Mouse (Mus musculus) embryonic facial prominence, embryonic 12.5 days (tissue): ENCODE data around the gene Macrod2. TPM values are rescaled to one million over a fixed set of nuclear protein-coding genes. Genes with fewer than 3 reads are reported as not detected.

Experiments used
- ATAC-seq: fragments of 200-750 bp; cut with Nextera tagmentation; 2 replicates; pipeline ENCODE4 v1.8.0; 2017; ENCODE audit not compliant: insufficient number of reproducible peaks, insufficient read depth, low FRiP score, low TSS enrichment
- H3K27ac ChIP-seq: fragments of 300-500 bp; sonication (generic); 2 replicates; pipeline ENCODE4 v1.5.1; 2016; ENCODE audit warnings: mild to moderate bottlenecking
- H3K27me3 ChIP-seq: fragments of 300-500 bp; sonication (generic); 2 replicates; pipeline ENCODE4 v1.6.1; 2016; ENCODE audit warnings: mild to moderate bottlenecking, moderate library complexity
- H3K36me3 ChIP-seq: fragments of 300-500 bp; sonication (generic); 2 replicates; pipeline ENCODE4 v1.6.1; 2016; ENCODE audit warnings: mild to moderate bottlenecking
- H3K4me1 ChIP-seq: fragments of 300-500 bp; sonication (generic); 2 replicates; pipeline ENCODE4 v1.6.1; 2016
- H3K4me2 ChIP-seq: fragments of 300-500 bp; sonication (generic); replicated peaks from 2 replicates; pipeline ENCODE4 v1.6.1; 2016; ENCODE audit warnings: mild to moderate bottlenecking, moderate library complexity
- H3K4me3 ChIP-seq: fragments of 300-500 bp; sonication (generic); 2 replicates; pipeline ENCODE4 v1.5.1; 2016; ENCODE audit warnings: mild to moderate bottlenecking
- H3K9ac ChIP-seq: fragments of 300-500 bp; sonication (generic); 2 replicates; pipeline ENCODE4 v1.6.1; 2016; ENCODE audit warnings: mild to moderate bottlenecking, moderate library complexity
- H3K9me3 ChIP-seq: fragments of 300-500 bp; sonication (generic); 2 replicates; pipeline ENCODE4 v1.6.1; 2016; ENCODE audit warnings: mild to moderate bottlenecking, moderate library complexity
- WGBS: fragments of 180-500 bp; shearing (Covaris S2); methylation state at CpG from one replicate; pipeline ENCODE4 v1.1.7; 2016; 5-methylcytosine and 5-hydroxymethylcytosine counted together
- polyA plus RNA-seq: library from polyadenylated mRNA; unstranded; fragments of >200 nt; fragmentation: Nextera tagmentation; extraction: Ambion mirVana; gene quantifications from 2 replicates; pipeline ENCODE4 v1.2.1, GENCODE M21; 2016

Macrod2 gene
- polyA plus RNA-seq, 1 experiment from 2014 or later, result 39.6 TPM

DNA sequence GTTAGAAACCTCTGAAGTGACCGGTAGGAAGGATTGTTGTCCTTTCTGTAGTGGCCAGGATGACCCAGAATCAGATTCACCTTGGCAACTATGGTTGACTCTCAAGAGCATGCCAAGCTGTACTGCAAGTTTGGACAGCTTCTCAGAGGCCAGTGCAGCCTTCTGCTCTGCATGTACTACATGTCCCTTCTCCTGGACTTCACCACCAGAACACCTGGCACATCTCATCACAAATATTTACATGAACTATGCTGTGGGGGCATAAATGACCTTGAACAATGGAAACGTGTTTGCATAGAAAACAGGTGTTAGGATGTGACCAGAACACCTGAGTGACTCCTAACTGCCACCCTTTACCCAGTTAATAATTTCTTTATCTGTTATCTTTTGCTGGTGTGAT is 957.5 kb downstream of the Macrod2 start:
- 67% methylated on average over 2 of the region's 2 CpGs for WGBS
- no peaks in the 10 kb centered on the region for H3K36me3 ChIP-seq
- H3K27me3 ChIP-seq, result no peaks in the 10 kb centered on the region
- no peak for ATAC-seq
- H3K4me1 ChIP-seq, result no peaks in the 10 kb centered on the region
- no peak overlapping the region for H3K9ac ChIP-seq
- H3K4me3 ChIP-seq, result no peak overlapping the region
- no peak overlapping the region for H3K4me2 ChIP-seq
- no peaks in the 10 kb centered on the region for H3K9me3 ChIP-seq
- no peak overlapping the region for H3K27ac ChIP-seq

DNA sequence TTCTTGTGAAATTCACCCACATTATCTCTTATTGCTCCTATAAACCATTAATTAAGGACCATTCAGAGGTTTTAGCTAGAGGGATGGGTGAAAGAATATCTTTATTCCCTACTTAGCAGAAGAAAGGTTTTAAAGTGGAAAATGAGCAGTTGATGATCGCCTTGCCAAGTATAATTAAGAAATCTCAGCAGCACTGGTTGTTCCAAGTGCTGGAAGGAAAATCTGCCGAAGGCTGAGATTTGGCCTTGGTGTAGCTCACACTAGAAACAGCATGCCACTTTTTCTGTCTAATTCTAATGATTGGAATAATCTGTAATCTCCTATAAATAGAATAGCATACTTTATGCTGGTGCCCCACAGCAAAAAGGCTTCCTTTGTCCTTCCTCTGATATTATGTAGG is 993.5 kb downstream of the Macrod2 start:
- WGBS, result 80% methylated on average over 2 of the region's 2 CpGs
- Histone ChIP-seq H3K9me3 (no peaks in the 10 kb centered on the region), H3K36me3 (no peaks in the 10 kb centered on the region), H3K4me1 (0 out of 2 replicates have a peak, but pooled peaks cover 8% of the 10 kb centered on the region), H3K27me3 (no peaks in the 10 kb centered on the region), H3K4me2 (no peak overlapping the region), H3K9ac (no peak overlapping the region), H3K4me3 (no peak overlapping the region), H3K27ac (no peak overlapping the region)
- ATAC-seq, result no peak

DNA sequence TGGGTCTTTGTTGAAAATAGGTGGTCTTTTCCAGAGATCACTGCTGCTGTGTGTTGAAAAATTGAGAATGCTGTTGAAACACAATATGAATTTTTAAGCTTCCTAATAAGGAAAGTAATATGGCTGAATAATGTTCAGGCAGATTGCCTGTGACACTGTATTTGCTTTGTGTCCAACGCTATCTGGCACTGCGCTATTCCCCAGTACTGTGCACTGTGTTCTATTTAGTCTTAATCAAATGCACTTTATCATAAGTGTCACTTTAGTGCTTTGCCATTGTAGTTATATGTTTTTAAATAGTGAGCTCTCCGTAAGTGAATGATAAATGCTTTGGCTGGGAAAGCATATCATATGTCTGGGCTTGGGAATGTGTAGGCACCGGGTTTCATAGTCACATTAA is 996.1 kb downstream of the Macrod2 start:
- H3K27me3 ChIP-seq, result no peaks in the 10 kb centered on the region
- H3K9me3 ChIP-seq, result no peaks in the 10 kb centered on the region
- no peak for ATAC-seq
- H3K36me3 ChIP-seq, result no peaks in the 10 kb centered on the region
- H3K27ac ChIP-seq, result no peak overlapping the region
- 71% methylated on average over 4 of the region's 4 CpGs for WGBS
- H3K4me3 ChIP-seq, result no peak overlapping the region
- H3K9ac ChIP-seq, result no peak overlapping the region
- no peak overlapping the region for H3K4me2 ChIP-seq
- 0 out of 2 replicates have a peak, but pooled peaks cover 8% of the 10 kb centered on the region for H3K4me1 ChIP-seq

DNA sequence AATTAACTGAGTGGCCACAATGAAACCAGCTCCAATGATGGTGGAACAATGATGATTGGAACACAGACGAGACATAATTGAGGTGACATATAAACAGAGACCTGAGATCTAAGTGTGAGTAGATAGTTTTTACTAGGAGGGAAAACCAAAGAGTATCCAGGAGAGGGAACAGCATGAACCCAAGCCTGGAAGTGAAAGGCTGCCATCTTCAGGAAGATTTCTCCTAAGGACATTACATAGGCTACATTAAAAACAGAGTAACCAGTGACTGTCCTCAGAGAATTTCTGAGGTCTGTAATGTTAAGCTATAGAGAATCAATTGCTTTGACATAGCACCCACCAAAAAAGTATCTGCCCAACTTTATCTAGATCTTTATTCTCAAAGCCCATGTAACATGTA is 999.7 kb downstream of the Macrod2 start:
- Histone ChIP-seq H3K4me2 (no peak overlapping the region), H3K4me1 (0 out of 2 replicates have a peak, but pooled peaks cover 8% of the 10 kb centered on the region), H3K9me3 (no peaks in the 10 kb centered on the region), H3K36me3 (no peaks in the 10 kb centered on the region), H3K27me3 (no peaks in the 10 kb centered on the region), H3K4me3 (no peak overlapping the region), H3K9ac (no peak overlapping the region), H3K27ac (no peak overlapping the region)
- WGBS, result 52% methylated on average over 1 of the region's 1 CpGs
- no peak for ATAC-seq

DNA sequence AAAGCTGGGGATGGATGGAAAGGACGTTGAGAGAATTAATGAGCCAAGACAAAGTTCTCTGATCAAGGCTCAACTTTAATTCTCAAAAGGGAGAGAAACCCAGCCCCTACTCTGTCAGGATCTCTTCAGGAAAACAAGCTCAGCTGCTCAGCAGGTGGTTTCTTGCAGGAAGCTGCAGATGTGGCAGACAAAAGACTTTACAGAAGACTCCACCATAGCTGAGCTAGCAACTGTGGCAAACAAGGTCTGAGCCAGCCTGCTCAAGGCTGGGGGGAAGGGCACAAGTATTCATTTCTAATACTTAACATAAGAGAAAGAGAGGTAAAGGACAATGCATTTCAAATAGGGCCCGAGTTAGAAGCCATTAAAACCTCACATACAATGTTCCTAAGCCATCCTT is 1013.7 kb downstream of the Macrod2 start:
- no peak overlapping the region for H3K27ac ChIP-seq
- H3K36me3 ChIP-seq, result no peaks in the 10 kb centered on the region
- WGBS, result 24% methylated on average over 2 of the region's 2 CpGs
- no peak overlapping the region for H3K9ac ChIP-seq
- no peaks in the 10 kb centered on the region for H3K4me1 ChIP-seq
- H3K4me2 ChIP-seq, result no peak overlapping the region
- no peak for ATAC-seq
- H3K9me3 ChIP-seq, result no peaks in the 10 kb centered on the region
- no peak overlapping the region for H3K4me3 ChIP-seq
- no peaks in the 10 kb centered on the region for H3K27me3 ChIP-seq

DNA sequence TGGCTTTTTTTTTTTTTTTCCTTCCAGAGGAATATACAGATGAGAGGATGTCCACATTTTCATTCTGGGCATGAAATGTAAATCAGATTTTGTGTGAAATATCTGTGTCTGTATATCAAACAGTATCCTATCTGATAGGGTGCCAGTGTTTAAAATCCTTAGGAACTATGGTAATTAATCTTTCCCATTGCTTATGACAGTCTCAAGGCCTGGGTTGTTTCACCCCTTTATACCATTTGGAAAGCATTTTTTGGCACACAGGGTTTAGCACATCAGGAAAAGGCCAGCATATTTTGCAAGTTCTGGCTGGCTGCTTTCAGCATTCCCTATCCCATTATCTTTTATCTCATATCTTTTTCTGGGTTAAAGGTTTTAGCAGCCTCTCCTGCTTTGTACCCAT is 1021.3 kb downstream of the Macrod2 start:
- H3K4me1 ChIP-seq, result no peaks in the 10 kb centered on the region
- no peaks in the 10 kb centered on the region for H3K27me3 ChIP-seq
- no peak overlapping the region for H3K27ac ChIP-seq
- no peaks in the 10 kb centered on the region for H3K9me3 ChIP-seq
- H3K36me3 ChIP-seq, result no peaks in the 10 kb centered on the region
- H3K4me3 ChIP-seq, result no peak overlapping the region
- no peak for ATAC-seq
- no peak overlapping the region for H3K4me2 ChIP-seq
- H3K9ac ChIP-seq, result no peak overlapping the region

DNA sequence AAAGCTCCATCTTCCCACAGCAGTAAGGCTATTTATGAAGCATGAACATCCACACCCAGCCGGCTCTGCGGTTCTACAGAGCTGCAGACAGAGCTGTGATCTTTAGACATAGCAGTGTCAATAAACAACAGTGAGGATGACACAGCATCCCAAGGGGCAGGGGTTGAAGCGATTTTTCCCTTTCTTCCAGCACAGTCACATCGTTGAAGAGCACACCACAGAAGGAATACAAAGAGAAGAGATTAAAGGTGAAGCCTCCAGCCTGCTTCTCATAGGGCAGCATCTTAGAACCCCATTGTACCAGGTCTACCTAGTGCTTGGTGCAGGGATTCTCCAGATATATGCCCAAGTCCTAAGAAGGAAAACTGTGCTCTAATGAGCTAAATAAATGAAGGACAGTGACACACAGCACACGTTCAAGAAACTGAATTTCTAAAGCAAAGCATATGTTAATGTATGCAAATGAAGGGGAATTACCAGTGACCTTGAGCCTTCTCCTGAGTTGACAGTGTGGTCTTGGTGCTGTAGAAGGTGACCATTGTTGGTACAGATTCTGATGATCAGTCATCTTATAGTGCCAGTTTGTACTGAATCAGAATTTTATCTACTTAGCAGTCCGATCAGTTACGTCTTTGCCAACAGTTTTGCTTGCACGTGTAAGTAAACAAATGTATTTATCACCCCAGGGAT is 1021.9 kb downstream of the Macrod2 start:
- ATAC-seq, result no peak
- WGBS, result 56% methylated on average over 8 of the region's 8 CpGs

DNA sequence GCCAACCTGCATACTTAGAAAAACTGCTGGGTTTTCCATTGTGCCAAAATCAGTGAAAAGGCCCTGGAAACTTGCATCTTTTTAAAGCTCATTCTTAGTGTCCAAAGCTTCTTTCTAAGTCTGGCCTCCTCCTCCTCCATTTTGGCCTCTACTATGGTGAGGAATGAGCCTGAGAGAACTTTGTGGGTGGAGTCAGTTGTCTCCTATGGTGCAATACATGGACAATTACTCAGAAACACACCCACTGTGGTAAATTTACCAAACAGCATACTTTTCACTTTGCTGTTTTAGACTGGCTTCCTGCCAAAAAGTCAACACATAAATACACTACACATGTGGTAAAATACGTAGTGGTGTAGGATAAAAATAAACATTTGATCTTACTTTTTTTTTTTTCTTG is 1024.7 kb downstream of the Macrod2 start:
- Histone ChIP-seq H3K4me3 (no peak overlapping the region), H3K36me3 (no peaks in the 10 kb centered on the region), H3K4me2 (no peak overlapping the region), H3K27me3 (no peaks in the 10 kb centered on the region), H3K9me3 (no peaks in the 10 kb centered on the region), H3K4me1 (no peaks in the 10 kb centered on the region), H3K9ac (no peak overlapping the region), H3K27ac (no peak overlapping the region)
- ATAC-seq, result no peak
- 38% methylated on average over 1 of the region's 1 CpGs for WGBS

More for the DNA sequence above, 1021.9 kb downstream of the Macrod2 start:
- Histone ChIP-seq H3K4me1 (no peaks in the 10 kb centered on the region), H3K9ac (no peak overlapping the region), H3K9me3 (no peaks in the 10 kb centered on the region), H3K27me3 (no peaks in the 10 kb centered on the region), H3K4me2 (no peak overlapping the region), H3K36me3 (no peaks in the 10 kb centered on the region), H3K27ac (no peak overlapping the region), H3K4me3 (no peak overlapping the region)

DNA sequence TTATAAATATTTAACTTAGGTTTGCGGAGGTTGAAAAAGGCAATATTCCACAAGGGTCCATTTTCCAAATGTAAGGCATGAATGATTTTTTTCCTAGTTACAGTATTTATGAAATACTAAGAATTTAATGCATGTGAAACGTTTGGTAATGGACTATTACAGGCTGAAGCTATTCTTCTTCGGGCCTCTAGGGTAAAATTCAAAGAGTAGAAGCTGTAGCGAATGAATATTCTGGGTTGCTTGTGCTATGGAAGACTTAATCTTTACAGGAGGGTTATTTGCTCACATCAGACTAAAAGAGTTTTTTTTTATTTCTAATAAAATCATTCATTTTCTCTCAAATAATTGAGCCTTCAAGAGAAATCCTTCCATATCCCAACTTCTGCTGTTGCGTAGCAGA is 1039.0 kb downstream of the Macrod2 start:
- Histone ChIP-seq H3K4me3 (no peak overlapping the region), H3K4me2 (no peak overlapping the region), H3K36me3 (no peaks in the 10 kb centered on the region), H3K27ac (no peak overlapping the region), H3K27me3 (no peaks in the 10 kb centered on the region), H3K9me3 (no peaks in the 10 kb centered on the region), H3K9ac (no peak overlapping the region), H3K4me1 (no peaks in the 10 kb centered on the region)
- WGBS, result 80% methylated on average over 5 of the region's 5 CpGs
- no peak for ATAC-seq

DNA sequence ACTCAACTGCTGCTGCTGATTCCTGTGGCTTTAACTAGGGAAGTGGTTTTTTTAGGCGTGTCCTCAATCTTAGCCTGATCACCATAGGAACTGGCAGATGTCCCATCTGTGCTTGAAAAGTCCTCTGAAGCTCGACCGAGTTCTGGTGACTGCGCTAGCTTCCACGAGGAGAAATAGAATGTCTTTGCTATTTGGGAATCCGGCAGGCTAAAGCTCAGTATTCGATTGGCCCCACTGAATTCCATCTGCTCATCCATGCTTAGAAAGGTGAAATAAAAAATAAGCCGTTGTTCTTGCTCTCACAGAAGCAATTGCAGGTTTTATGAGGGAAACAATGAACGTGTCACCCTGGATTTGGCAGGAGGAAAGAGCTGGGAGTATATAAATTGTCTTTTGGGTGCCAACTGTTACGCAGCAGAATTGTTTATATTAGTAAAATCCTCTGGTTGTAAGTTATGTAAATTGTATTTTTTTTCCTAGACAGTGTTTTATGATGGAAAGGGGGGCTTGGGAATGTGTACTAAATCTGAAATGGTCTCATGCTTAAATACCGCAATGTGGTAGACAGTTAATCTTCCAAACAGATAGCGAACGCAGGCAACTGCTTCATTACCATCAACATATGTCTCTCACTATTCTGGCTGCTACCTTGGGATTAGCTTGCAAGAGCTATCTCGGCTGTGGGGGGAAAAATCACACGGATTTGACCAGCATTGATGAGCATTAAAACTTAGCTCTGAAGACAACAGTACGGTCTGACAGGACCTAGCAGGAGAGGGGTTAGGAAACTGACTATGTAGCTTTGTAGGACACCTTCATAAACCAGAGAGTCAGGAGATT is 1039.8 kb downstream of the Macrod2 start:
- Histone ChIP-seq H3K27me3 (no peaks in the 10 kb centered on the region), H3K4me3 (no peak overlapping the region)

DNA sequence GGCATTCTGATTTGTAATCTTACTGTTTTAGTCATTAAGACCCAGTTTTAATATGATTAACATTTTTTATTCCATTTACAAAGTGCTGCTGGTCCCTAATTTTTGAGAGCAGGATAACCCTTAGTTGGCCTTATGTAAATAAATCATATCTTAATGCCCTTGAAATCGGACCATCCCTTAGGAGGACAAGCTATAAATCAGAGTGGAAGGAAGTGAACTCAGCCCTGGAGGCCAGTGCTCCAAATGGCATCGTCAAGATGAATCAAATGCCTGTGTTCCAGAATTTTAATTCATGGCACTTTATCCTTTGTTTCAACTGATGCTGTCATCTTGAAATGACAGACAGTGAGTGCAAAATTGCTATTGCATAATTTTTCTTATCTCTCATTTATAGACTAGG is 1046.8 kb downstream of the Macrod2 start:
- Histone ChIP-seq H3K36me3 (no peaks in the 10 kb centered on the region), H3K4me3 (no peak overlapping the region), H3K9ac (no peak overlapping the region), H3K9me3 (no peaks in the 10 kb centered on the region), H3K4me1 (no peaks in the 10 kb centered on the region), H3K27ac (no peak overlapping the region), H3K27me3 (no peaks in the 10 kb centered on the region), H3K4me2 (no peak overlapping the region)
- 52% methylated on average over 2 of the region's 2 CpGs for WGBS
- ATAC-seq, result no peak

More for the DNA sequence above, 1039.8 kb downstream of the Macrod2 start:
- H3K9me3 ChIP-seq, result no peaks in the 10 kb centered on the region
- no peak for ATAC-seq
- 77% methylated on average over 16 of the region's 16 CpGs for WGBS
- H3K4me1 ChIP-seq, result no peaks in the 10 kb centered on the region
- H3K27ac ChIP-seq, result no peak overlapping the region
- H3K4me2 ChIP-seq, result no peak overlapping the region
- H3K9ac ChIP-seq, result no peak overlapping the region
- H3K36me3 ChIP-seq, result no peaks in the 10 kb centered on the region

DNA sequence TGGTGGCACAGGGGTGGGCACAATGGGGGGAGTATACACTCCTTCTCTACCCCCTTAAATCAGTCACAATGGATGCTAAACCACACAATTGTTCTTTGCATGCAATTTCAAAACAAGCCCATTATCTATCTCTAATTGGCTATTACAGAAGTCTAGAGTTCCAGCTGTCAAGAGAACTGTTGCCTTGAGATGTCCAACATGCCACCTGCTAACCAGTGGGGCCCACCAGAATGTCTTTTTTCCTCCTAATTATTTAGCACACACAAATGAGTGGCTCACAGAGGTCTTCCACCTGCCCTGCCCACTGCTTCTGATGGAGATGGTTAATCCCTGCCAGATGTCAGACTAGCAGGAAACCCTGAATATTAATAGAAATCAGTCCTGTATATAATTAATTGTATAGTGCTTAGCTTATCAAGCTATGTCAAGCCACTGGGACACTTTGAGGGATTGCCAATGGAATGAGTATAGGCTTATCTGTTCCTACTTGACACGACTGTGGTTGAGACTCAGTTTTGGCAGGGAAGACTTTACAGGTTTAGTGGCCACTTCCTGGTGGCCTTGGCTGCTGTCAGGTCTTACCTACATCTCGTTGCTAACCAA is 1054.1 kb downstream of the Macrod2 start:
- no peaks in the 10 kb centered on the region for H3K27me3 ChIP-seq
- ATAC-seq, result no peak
- H3K27ac ChIP-seq, result no peak overlapping the region
- H3K36me3 ChIP-seq, result no peaks in the 10 kb centered on the region
- 74% methylated on average over 2 of the region's 2 CpGs for WGBS
- no peak overlapping the region for H3K4me3 ChIP-seq
- no peak overlapping the region for H3K9ac ChIP-seq
- H3K4me2 ChIP-seq, result no peak overlapping the region
- H3K9me3 ChIP-seq, result no peaks in the 10 kb centered on the region
- H3K4me1 ChIP-seq, result no peaks in the 10 kb centered on the region
